ENCODE assay signal across 8 mouse cellular contexts in genomic region chr5:147860449-147861261, GRCm38 (mm10). TPM values are rescaled to one million over a fixed set of nuclear protein-coding genes. Genes with fewer than 3 reads are reported as not detected.
DNase-seq lines count a peak whose midpoint lies in the region; ATAC-seq and TF ChIP-seq lines count a peak whose summit lies in the region.

Pomp (plus strand) TSS chr5:147860461.

- H3K4me2 ChIP-seq in lung, embryonic 16.5 days (ENCODE audit: low read depth, low read length): peak within 1 kb of the TSS; percentile 87

- H3K27me3 ChIP-seq in MEL (ENCODE audit: control insufficient read depth in 1 of 2, insufficient read depth in 2 of 2, low read length in 2 of 2): no peaks in the 10 kb centered on the region
- no peaks in the 10 kb centered on the region for H3K27me3 ChIP-seq in cerebellum, adult 2 months (ENCODE audit: control insufficient read depth, insufficient read depth, low read length)
- H3K27me3 ChIP-seq in lung, embryonic 16.5 days (ENCODE audit: control insufficient read depth, insufficient read depth, low read depth, low read length): no peaks in the 10 kb centered on the region

- H3K4me3 ChIP-seq in MEL (ENCODE audit: control insufficient read depth in 1 of 2, insufficient read depth in 1 of 2, low read depth in 2 of 2, low read length in 2 of 2): peak within 1 kb of the TSS; percentile 66 to 98
- H3K4me3 ChIP-seq in cerebellum, adult 2 months (replicated peaks; ENCODE audit: insufficient read depth, low read depth, low read length): peak within 1 kb of the TSS; percentile 98
- H3K4me3 ChIP-seq in lung, embryonic 16.5 days (ENCODE audit: low read length): peak within 1 kb of the TSS; percentile 95

- no peaks in the 10 kb centered on the region for H3K9me3 ChIP-seq in MEL (replicated peaks; ENCODE audit: insufficient read depth, low read length)
- H3K9me3 ChIP-seq in lung, embryonic 16.5 days (ENCODE audit: control insufficient read depth, low read length): no peaks in the 10 kb centered on the region

- TF ChIP-seq POLR2A in MEL (IDR thresholded peaks at IDR 0.05; ENCODE audit: control insufficient read depth in 1 of 2, insufficient read depth in 1 of 2, low read depth in 1 of 2, low read length in 2 of 2, poor library complexity in 1 of 2): peak; percentile 95 to 99
- peak; percentile 95 for TF ChIP-seq POLR2A in cerebellum, adult 2 months (IDR thresholded peaks at IDR 0.05; ENCODE audit: borderline replicate concordance, insufficient read depth, low read length)

- ATAC-seq in hematopoietic stem cell, adult 5-6 weeks (replicated peaks in 1 of 2; ENCODE audit: insufficient read depth in 1 of 2, low FRiP score in 2 of 2, low TSS enrichment in 1 of 2, low read depth in 1 of 2, poor library complexity in 2 of 2, severe bottlenecking in 2 of 2): peak; percentile 87
- peak; percentile 96 for ATAC-seq in lung, embryonic 16.5 days (ENCODE audit: low read depth)

- peak within 1 kb of the TSS; percentile 83 for H3K9ac ChIP-seq in MEL (ENCODE audit: control insufficient read depth, low read depth, low read length, poor library complexity, severe bottlenecking)
- peak within 1 kb of the TSS; percentile 91 for H3K9ac ChIP-seq in lung, embryonic 16.5 days (ENCODE audit: low read length)

- H3K4me1 ChIP-seq in MEL (ENCODE audit: control insufficient read depth in 1 of 2, insufficient read depth in 2 of 2, low read length in 2 of 2): peaks cover 0 to 15% of the 10 kb centered on the region in 2 experiments; a peak in 2 of 4 replicates
- peaks cover 11% of the 10 kb centered on the region for H3K4me1 ChIP-seq in cerebellum, adult 2 months (ENCODE audit: control insufficient read depth, insufficient read depth, low read length)
- peaks cover 9% of the 10 kb centered on the region for H3K4me1 ChIP-seq in lung, embryonic 16.5 days (replicated peaks; ENCODE audit: control insufficient read depth, insufficient read depth, low read length)

- DNase-seq in MEL (ENCODE audit: low read depth, low spot score): peak; percentile 97
- peak; percentile 86 to 88 for DNase-seq in cerebellum, adult 2 months
- peak; percentile 88 for DNase-seq in forelimb bud, embryonic 11.5 days (ENCODE audit: low read depth, low spot score)
- DNase-seq in layer of hippocampus, adult 9-10 months (ENCODE audit: low spot score): peak; percentile 65
- DNase-seq in ovary, postnatal 10 days (ENCODE audit: low spot score): peak; percentile 84
- DNase-seq in thymus, postnatal 10 days (ENCODE audit: low spot score in 2 of 2): peak; percentile 81 to 86

- H3K27ac ChIP-seq in MEL (ENCODE audit: control insufficient read depth, low read depth, low read length): peak within 1 kb of the TSS; percentile 53
- H3K27ac ChIP-seq in cerebellum, adult 2 months (ENCODE audit: insufficient read depth, low read length): peak within 1 kb of the TSS; percentile 81
- peak within 1 kb of the TSS; percentile 85 for H3K27ac ChIP-seq in lung, embryonic 16.5 days (ENCODE audit: low read length)

- under 1% methylated on average over 68 of the region's 68 CpGs for WGBS in cerebellum, adult 2 months
- 0% methylated on average over 68 of the region's 68 CpGs for WGBS in lung, embryonic 16.5 days

- peaks cover 5 to 11% of the 10 kb centered on the region in 2 experiments for H3K36me3 ChIP-seq in MEL (ENCODE audit: control insufficient read depth in 1 of 2, insufficient read depth in 2 of 2, low read length in 2 of 2)
- H3K36me3 ChIP-seq in lung, embryonic 16.5 days (ENCODE audit: control insufficient read depth, insufficient read depth, low read length): peaks cover 16% of the 10 kb centered on the region

- TF ChIP-seq EP300 in MEL (IDR thresholded peaks at IDR 0.05; ENCODE audit: low read depth in 1 of 2, low read length in 2 of 2): peak in 1 of 2 experiments; percentile 56; a peak in 2 of 4 replicates

- no peak for TF ChIP-seq RAD21 in MEL (IDR thresholded peaks at IDR 0.05; ENCODE audit: low read depth, low read length)

- no peak for TF ChIP-seq CTCF in MEL (IDR thresholded peaks at IDR 0.05 in 2 of 3, conservative IDR thresholded peaks at IDR 0.05 in 1 of 3; ENCODE audit: control insufficient read depth in 1 of 3, insufficient read depth in 1 of 3, low read depth in 2 of 3, low read length in 3 of 3, poor library complexity in 1 of 3, severe bottlenecking in 1 of 3)
- no peak for TF ChIP-seq CTCF in cerebellum, adult 2 months (IDR thresholded peaks at IDR 0.05; ENCODE audit: borderline replicate concordance, insufficient read depth, low read depth, low read length)

- H3K79me2 ChIP-seq in MEL (ENCODE audit: control insufficient read depth, insufficient read depth, low read length, poor library complexity): peaks cover 43% of the 10 kb centered on the region

TF ChIP-seq in MEL, 35 proteins besides CTCF, POLR2A, EP300 and RAD21:
- TF ChIP-seq MYB (IDR thresholded peaks at IDR 0.05; ENCODE audit: low read depth, low read length) (no peak; the same call in 1 of the 2 replicates), GATA1 (IDR thresholded peaks at IDR 0.05; ENCODE audit: low read depth, low read length) (no peak), RCOR1 (IDR thresholded peaks at IDR 0.05; ENCODE audit: low read depth, low read length) (peak; percentile 36; the same call in 1 of the 2 replicates), NELFE (IDR thresholded peaks at IDR 0.05; ENCODE audit: low read depth, low read length) (peak; percentile 98), ZNF384 (IDR thresholded peaks at IDR 0.05; ENCODE audit: low read depth, low read length) (no peak), JUND (IDR thresholded peaks at IDR 0.05; ENCODE audit: low read depth, low read length) (no peak), ZKSCAN1 (IDR thresholded peaks at IDR 0.05; ENCODE audit: low read depth, low read length) (no peak), POLR2AphosphoS5 (IDR thresholded peaks at IDR 0.05; ENCODE audit: borderline replicate concordance, low read depth, low read length) (no peak), GABPA (IDR thresholded peaks at IDR 0.05; ENCODE audit: low read depth, low read length) (no peak), KAT2A (conservative IDR thresholded peaks at IDR 0.05; ENCODE audit: low read depth, low read length) (no peak; the same call in 1 of the 2 replicates), CHD1 (IDR thresholded peaks at IDR 0.05; ENCODE audit: low read depth, low read length) (no peak), ETS1 (IDR thresholded peaks at IDR 0.05; ENCODE audit: low read depth, low read length) (peak; percentile 53), MEF2A (IDR thresholded peaks at IDR 0.05; ENCODE audit: extremely low read depth, insufficient replicate concordance, low read depth, low read length, poor library complexity, severe bottlenecking) (no peak), BHLHE40 (IDR thresholded peaks at IDR 0.05; ENCODE audit: borderline replicate concordance, low read depth, low read length) (no peak), USF1 (IDR thresholded peaks at IDR 0.05; ENCODE audit: low read depth, low read length) (0 out of 2 replicates have a peak, but pooled peaks have one; percentile 22), CHD2 (IDR thresholded peaks at IDR 0.05; ENCODE audit: low read length) (no peak), ZC3H11A (IDR thresholded peaks at IDR 0.05; ENCODE audit: low read depth, low read length) (no peak), USF2 (IDR thresholded peaks at IDR 0.05; ENCODE audit: borderline replicate concordance in 1 of 2, insufficient read depth in 1 of 2, low read depth in 1 of 2, low read length in 2 of 2) (no peak), MAZ (IDR thresholded peaks at IDR 0.05; ENCODE audit: low read depth, low read length) (peak; percentile 81), E2F4 (IDR thresholded peaks at IDR 0.05; ENCODE audit: borderline replicate concordance, low read depth, low read length) (no peak), SMC3 (IDR thresholded peaks at IDR 0.05; ENCODE audit: low read depth, low read length) (no peak), TBP (IDR thresholded peaks at IDR 0.05; ENCODE audit: low read depth, low read length) (peak; percentile 80), MXI1 (IDR thresholded peaks at IDR 0.05; ENCODE audit: low read depth, low read length) (peak; percentile 89), HCFC1 (IDR thresholded peaks at IDR 0.05; ENCODE audit: low read depth, low read length) (peak; percentile 94), POLR2AphosphoS2 (IDR thresholded peaks at IDR 0.05; ENCODE audit: low read length) (peak; percentile 93), MAX (IDR thresholded peaks at IDR 0.05; ENCODE audit: low read length) (peak; percentile 76), TCF12 (IDR thresholded peaks at IDR 0.05; ENCODE audit: low read depth, low read length) (peak; percentile 78), ZMIZ1 (IDR thresholded peaks at IDR 0.05; ENCODE audit: low read depth, low read length) (peak; percentile 92; the same call in 1 of the 2 replicates), UBTF (IDR thresholded peaks at IDR 0.05; ENCODE audit: borderline replicate concordance, insufficient read depth, low read depth, low read length) (no peak), MAFK (IDR thresholded peaks at IDR 0.05; ENCODE audit: borderline replicate concordance, low read depth, low read length) (no peak), SIN3A (IDR thresholded peaks at IDR 0.05; ENCODE audit: low read length) (peak; percentile 96), NRF1 (IDR thresholded peaks at IDR 0.05; ENCODE audit: insufficient read depth, low read depth, low read length, poor library complexity, severe bottlenecking) (no peak), ELF1 (IDR thresholded peaks at IDR 0.05; ENCODE audit: low read depth, low read length) (peak; percentile 92), TAL1 (IDR thresholded peaks at IDR 0.05; ENCODE audit: low read length) (no peak), MYC (IDR thresholded peaks at IDR 0.05; ENCODE audit: low read depth, low read length) (peak; percentile 73)
TF ChIP-seq in MEL: peak in this region for 15.

RNA-seq across cellular contexts. Expression of gene Pomp, which starts in this region (rescaled TPM):
- 324 and 348 TPM in 2 replicates for total RNA-seq in MEL (2012; rRNA removed)
- polyA plus RNA-seq in MEL (2012; ENCODE audit: insufficient read depth in 1 of 2, insufficient read length in 2 of 2, low read depth in 1 of 2, low replicate concordance in 2 of 2, missing spikeins in 1 of 2): 100 to 1,000 TPM in 1 of 2 experiments, not detected in 1; 500 TPM
- 254 and 260 TPM in 2 replicates for polyA plus RNA-seq in cerebellum, adult 2 months (2012; rRNA removed)
- total RNA-seq in hematopoietic stem cell, adult 5-6 weeks (2017): 109 and 117 TPM in 2 replicates
- polyA plus RNA-seq in lung, embryonic 16.5 days (2015; fragmentation: Nextera tagmentation; extraction: Ambion mirVana): 464 and 486 TPM in 2 replicates

Comparison
In these comparisons a context has a peak if more than half of its experiments do, and no peak if none do; other contexts are left out.
1. Peak in every context shown above with its lines: DNase-seq, ATAC-seq, H3K4me3 ChIP-seq and H3K27ac ChIP-seq.